Mouse (Mus musculus) embryonic stem cell, embryonic (primary cell): Measurements from ENCODE around the gene Gstm5.
"Not testable (repeated sequence)": the region's sequence is repeated elsewhere in the genome, so short reads cannot be mapped to it uniquely, and the experiment has no call there.

Experiments used
- CTCF ChIA-PET, 4 experiments: fragments of 300-600 bp in 2 of 4; fragments of 350-600 bp in 2 of 4; sonication (Branson Sonifier 250); formaldehyde crosslinking; loops; one replicate each; lab custom pipeline; 2022; ENCODE audit warnings: inconsistent platforms in 2 of 4; lab: Charles Lee
- POLR2A ChIA-PET, 4 experiments: fragments of 300-600 bp in 2 of 4; fragments of 350-600 bp in 2 of 4; sonication (Branson Sonifier 250); formaldehyde crosslinking; loops; one replicate each; lab custom pipeline; 2022; ENCODE audit warnings: antibody characterized with exemption in 4 of 4, inconsistent platforms in 1 of 4; lab: Charles Lee

Gstm5 gene

DNA sequence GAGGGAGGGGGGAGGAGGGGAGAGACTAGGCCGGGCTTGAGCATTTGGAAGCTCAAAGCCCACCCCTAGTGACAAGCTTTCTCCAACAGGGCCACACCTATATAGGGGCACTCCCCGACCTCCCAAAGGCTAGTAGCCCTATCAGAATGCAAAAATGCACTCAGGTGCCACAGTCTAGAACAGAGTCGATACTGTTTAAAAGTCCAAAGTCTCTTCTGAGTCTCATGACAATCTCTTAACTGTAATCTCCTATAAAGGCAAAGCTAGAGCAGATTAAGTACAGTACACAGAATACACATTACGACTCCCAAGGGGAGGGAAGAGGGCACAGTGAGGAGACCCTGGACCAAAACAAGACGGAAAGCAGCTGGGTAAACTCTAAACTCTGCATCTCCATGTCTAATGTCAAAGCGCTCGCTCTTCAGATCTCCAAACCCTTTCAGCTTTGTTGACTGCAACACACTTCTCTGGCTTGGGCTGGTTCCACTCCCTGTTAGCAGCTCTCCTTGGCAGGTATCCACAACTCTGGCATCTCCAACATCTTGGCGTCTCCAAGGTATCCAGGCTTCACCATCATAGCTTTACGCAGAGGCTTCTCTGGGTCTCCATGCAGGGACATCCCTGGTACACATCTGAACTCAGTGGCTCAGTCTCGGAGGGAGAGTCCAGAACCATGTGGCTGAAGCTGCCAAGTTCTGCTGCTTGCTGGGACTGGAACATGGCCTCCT, 30.1 kb upstream of the Gstm5 start:
- POLR2A ChIA-PET: interaction anchor here (0.7 to 2.9 kb wide), 8 partner anchors 38 to 300 kb away, joined by 3 to 14 read pairs (median 6); partner anchors contain the start of genes Gnai3 (in 2 of the 4) and Ahcyl1 (in 1 of the 4)
- CTCF ChIA-PET: interaction anchor here (0.6 to 3.1 kb wide), 34 partner anchors 8 to 1021 kb away, joined by 3 to 52 read pairs (median 5); partner anchors contain the start of genes Gnai3 (in 3 of the 4), Ahcyl1 (in 2 of the 4) and Csf1 (in 1 of the 4)

DNA sequence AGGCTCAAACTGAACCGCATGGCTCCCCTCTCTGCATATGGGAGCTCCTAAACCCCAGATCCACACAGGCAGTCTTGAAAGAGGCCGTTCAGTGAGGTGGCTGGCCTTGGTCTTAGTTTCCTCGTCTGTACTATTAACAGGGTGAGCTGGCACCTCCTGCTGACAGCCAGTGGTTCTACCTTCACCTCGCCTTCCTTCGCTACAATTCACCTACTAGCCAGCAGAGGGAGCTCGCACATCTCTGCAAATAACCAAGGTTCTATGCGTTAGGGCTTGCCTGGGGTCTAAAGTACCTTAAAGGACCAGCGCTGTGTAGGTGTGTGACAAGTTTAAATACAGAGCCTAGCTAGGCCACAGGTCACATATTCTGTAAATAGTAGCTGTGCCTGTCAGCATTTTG, 28.5 kb upstream of the Gstm5 start:
- ChIA-PET CTCF (interaction anchor here (0.6 to 3.1 kb wide), 100 partner anchors 9 to 663 kb away, joined by 3 to 52 read pairs (median 4); partner anchors contain the start of genes Ahcyl1 (in 3 of the 4), Csf1 (in 2 of the 4), Eps8l3 (in 2 of the 4) and Gnai3 (in 2 of the 4)), POLR2A (interaction anchor here in 3 of 4 experiments (0.7 to 2.9 kb wide), 16 partner anchors 10 to 635 kb away, joined by 3 to 14 read pairs (median 4); partner anchors contain the start of genes Ahcyl1 (in 3 of the 3), Gnai3 (in 2 of the 3), Eps8l3 (in 1 of the 3) and Gstm4 (in 1 of the 3))

DNA sequence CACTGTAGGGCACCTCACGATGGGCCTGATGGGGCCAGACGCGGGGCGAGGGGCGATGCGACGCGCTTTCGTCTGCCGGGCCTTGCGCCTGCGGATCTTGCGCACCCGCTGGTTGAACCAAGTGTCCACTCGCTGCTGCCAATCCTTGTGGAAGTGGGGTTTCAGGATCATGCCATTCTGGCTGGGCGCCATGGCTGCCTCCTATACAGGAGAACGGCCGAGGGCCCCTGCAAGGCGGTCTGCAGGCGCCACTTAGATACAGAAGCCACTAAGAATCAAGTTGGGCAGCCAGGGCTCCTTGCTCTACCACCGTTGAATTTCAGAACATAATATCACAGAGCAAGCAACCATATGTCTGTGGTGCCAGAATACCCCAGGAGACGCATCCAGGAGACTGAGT, 27.2 kb upstream of the Gstm5 start:
- CTCF ChIA-PET: interaction anchor here in 3 of 4 experiments (0.5 to 1.8 kb wide), 6 partner anchors 10 to 318 kb away, joined by 3 to 8 read pairs (median 4); no protein-coding TSS in a partner anchor
- POLR2A ChIA-PET: interaction anchor here in 1 of 4 experiments (0.6 to 1.5 kb wide), 3 partner anchors 13 to 174 kb away, joined by 3 to 4 read pairs (median 4); no protein-coding TSS in a partner anchor

DNA sequence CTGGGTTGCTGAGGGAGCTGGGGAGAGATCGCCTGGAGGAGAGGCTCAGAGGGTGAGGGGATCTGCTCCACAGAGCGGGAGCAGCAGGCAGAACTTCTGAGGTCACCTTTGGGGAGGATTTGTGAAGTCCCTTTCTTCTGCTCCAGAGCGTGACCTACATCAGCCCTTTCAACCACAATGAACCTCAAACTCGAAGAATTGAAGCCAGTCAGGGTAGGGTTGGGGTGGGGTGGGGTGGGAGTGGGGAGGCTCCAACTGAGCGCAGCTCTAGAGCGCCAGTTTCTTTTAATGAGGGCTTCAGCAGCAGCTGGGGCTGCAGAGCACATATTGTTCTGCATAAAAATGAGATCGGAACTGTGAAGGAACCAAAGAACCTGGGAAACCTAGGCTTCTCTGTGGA, 26.5 kb upstream of the Gstm5 start:
- POLR2A ChIA-PET: interaction anchor here in 1 of 4 experiments (0.6 to 1.5 kb wide), 4 partner anchors 9 to 174 kb away, joined by 3 to 4 read pairs (median 4); no protein-coding TSS in a partner anchor
- CTCF ChIA-PET: interaction anchor here in 3 of 4 experiments (0.5 to 0.9 kb wide), 4 partner anchors 11 to 605 kb away, joined by 3 to 5 read pairs (median 3); no protein-coding TSS in a partner anchor

DNA sequence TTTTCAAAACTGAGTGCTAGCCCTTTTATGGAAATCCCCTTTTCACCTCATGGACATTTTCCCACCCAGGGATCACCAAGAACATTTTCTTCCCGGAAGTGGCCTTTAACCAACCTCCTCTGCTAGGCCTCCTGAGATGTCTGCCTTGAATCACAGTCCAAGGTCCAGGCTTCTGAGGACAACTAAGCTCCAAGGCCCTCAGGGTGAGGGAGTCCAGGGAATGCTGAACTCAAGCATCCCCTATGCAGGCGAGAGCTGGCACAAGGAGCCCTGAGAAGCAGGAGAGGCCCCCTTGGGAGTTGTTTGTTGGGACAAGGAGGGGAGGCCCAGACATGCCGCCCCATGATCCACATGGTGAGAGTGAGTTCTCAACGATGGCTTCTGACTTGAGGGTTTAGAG, 25.7 kb upstream of the Gstm5 start:
- ChIA-PET POLR2A (no interaction called here), CTCF (interaction anchor here in 2 of 4 experiments (0.6 kb wide), 2 partner anchors 85 to 750 kb away, joined by 3 to 4 read pairs; no protein-coding TSS in a partner anchor)

DNA sequence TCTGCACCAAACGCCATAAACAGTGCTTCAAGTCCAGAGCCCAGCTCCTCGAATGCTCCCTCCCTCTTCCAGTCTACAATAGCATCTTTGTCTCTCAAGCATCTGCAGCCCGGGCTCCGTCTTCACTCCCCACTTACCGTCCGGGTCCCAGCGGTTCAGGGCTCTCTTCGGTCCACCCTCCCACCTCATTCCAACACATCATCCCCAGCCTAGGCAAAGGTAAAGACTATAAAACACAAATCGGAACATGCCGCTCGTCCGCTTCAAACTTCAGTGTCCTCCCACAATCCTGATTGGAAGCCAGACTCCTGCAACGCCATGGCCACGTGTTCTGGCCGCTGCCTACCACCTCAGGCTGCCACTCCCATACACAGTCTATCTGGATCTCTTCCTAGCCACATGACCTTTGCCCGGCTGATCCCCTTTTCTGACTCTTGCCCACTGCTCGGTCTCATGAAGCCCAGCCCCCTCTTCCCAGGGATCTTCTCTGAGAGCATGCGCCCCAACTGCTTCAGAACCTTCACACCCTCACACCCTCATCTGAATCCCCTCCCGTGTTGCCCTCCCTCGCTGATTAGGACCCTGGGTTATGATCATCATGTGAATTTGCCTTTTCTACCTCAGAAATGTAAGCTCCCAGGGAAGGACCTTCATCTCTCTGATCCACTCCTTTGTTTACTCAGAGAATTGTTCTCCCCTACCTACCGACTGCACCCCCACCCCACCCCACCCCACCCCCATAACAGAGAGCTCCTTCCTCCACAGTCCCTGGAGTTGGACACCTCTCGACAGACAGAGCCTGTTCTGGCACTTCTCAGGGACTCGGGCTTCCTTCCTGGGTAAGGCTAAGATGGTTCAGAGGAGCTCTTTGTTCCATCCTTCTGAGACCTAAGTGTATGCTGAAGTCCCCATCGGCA, 22.0 kb upstream of the Gstm5 start:
- CTCF ChIA-PET: interaction anchor here in 2 of 4 experiments (0.6 to 1.0 kb wide), 2 partner anchors 9 to 332 kb away, joined by 3 read pairs; no protein-coding TSS in a partner anchor
- POLR2A ChIA-PET: interaction anchor here in 1 of 4 experiments (0.9 to 1.1 kb wide), 3 partner anchors 13 to 178 kb away, joined by 3 to 4 read pairs (median 3); no protein-coding TSS in a partner anchor

DNA sequence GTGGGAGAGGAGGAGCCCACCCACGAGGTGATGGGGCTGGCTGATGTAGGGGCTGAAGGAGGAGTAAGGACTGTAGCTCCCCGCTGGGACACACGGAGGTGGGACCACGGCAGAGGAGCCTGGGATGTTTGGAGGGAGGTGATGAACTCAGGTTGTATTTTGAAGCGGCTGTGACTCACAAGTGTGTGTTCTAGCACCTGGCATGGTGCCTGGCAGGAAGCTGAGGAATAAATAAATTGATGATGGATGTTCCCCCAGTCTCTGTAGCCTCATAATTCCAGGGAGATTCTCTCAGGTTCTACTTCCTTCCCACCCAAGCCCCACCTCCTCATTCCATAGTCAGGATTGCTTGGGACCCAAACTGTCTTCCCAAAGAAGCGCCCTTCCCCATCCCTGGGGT, 20.4 kb upstream of the Gstm5 start:
- POLR2A ChIA-PET: no interaction called here

DNA sequence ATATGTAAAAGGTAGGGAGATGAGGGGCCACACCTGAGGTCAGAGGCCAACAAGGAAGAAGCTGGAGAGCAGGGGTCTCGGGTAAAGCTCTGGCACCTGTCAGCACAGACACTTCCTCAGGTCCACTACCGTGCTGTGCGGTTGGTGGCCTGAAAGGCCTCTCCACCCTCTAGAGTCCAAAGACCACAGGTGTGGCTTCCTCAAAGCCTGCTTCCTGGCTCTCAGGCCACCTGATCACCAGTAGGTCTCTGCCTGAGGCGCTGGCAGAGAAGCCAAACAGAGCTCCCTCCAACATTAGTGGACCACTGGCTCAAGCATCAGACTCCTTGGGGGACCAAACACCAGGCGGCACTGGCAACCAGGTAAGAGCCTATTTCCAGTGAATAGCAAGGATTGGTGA, 18.6 kb upstream of the Gstm5 start, which contains the start of gene Eps8l3:
TSS of gene Eps8l3 (plus strand) at position 225 of the 400 bp plus-strand sequence.
- CTCF ChIA-PET: interaction anchor here (0.7 to 1.5 kb wide), 5 partner anchors 9 to 13 kb away, joined by 3 to 5 read pairs (median 3); no protein-coding TSS in a partner anchor
- POLR2A ChIA-PET: interaction anchor here in 1 of 4 experiments (1.1 kb wide), 1 partner anchor 10 kb away, joined by 3 read pairs; no protein-coding TSS in a partner anchor

More for the DNA sequence above, 20.4 kb upstream of the Gstm5 start:
- CTCF ChIA-PET: interaction anchor here in 2 of 4 experiments (0.7 to 1.4 kb wide), 2 partner anchors 11 to 1012 kb away, joined by 3 read pairs; no protein-coding TSS in a partner anchor

DNA sequence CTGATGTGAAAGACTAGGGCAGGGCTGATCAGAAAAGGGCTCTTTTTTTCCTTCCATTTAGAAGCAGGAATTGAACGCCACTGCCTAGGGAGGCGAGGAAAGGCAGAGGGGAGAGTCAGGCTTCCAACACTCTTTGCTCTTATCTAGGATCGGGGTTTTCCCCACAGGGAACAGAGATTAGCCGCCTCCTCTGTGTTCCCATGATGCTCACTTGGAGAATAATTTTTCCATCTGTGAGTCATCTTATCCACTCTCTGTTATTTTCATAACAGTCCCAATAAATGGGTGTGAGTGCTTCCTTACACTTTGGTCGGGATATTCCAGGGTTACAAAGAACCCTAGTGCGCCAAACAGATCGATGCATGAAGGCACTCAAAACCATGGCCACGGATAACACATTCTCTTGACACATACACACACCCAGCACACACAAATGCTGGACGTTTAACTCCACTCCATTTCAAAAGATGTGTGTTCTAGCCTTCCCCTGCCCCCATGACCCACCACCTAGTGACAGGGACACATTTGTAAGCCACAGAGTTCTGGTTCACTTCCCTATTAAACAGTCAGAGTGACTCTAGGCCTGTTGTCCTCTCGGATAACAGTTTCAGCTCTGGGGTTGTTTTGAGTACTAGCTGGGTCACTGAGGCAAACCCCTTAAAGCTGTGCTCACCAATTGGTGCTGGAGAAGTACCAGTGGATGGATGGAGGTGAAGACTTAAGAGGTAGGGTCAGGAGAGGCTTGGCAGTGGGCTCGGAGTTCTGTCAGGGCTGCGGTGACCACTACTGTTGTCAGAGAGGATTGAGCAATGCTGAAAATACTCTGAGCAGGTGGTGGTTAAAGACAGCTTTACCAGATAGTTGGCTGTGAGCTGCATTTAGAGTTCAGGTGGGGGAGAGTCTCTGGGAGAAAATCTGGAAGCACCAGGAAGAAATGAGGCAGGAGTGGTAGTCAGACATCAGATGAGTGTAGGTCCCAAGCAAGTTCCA, 17.6 kb upstream of the Gstm5 start:
- POLR2A ChIA-PET: interaction anchor here in 2 of 4 experiments (1.1 kb wide), 2 partner anchors 9 to 11 kb away, joined by 3 read pairs; no protein-coding TSS in a partner anchor

DNA sequence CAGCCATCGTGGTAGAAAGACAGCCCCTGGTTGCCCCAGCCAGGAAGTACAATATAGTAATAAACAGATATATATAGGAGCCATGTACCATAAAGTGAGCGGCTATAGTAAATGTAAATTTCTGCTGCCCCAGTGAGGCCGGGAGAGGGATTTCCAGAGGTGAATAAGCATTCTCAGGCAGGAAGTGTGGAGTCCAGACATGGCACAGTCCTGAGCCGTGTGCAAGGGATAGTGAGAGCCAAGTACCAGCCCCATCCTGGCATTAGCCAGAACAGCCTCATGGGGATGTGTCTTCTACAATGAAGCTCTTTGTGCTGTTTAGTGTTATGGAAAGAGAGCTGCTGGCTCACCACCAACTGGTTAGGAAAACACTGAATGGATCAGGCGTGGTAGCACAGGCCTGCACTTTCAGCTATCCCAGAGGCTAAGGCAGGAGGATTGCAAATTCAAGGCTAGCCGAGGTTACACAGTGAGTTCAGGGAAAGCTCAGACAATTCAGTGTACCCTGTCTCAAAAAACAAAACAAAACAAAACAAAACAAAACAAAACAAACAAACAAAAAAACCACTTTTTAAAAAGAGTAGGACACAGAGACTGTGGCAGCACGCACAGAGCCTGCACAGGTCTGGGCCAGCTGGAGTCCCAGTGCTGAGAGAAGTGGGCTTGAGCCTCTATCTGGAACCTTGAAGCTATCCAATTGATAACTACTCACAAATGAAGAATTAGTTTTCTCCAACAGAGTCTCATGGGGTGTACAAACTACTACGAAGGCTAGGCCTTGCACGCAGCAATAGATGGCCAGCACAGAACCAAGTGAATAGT, 7.7 kb upstream of the Gstm5 start:
- ChIA-PET POLR2A (no interaction called here), CTCF (interaction anchor here in 1 of 4 experiments (1.1 kb wide), 1 partner anchor 21 kb away, joined by 3 read pairs; no protein-coding TSS in a partner anchor)

More for the DNA sequence above, 17.6 kb upstream of the Gstm5 start:
- CTCF ChIA-PET: interaction anchor here in 3 of 4 experiments (1.3 to 1.6 kb wide), 4 partner anchors 11 to 14 kb away, joined by 3 to 5 read pairs (median 4); no protein-coding TSS in a partner anchor

DNA sequence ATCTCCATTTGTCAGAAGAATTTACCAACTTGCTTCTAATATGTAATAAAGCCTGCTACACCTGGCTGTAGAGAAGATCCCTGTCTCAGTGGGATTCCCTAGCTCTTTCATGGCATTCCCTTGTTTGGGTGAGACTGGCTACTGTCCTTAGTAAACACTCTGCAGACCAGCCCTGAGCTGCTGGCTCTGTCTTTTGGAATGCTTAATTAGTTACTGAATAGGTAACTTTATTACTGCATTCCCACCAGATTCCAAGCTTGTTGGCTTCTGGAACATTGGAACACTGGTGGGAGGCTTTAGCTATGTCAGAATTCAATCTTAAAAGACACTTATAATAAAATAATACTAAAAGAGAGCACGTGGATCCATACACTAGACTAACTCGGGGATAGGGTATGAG, 6.4 kb upstream of the Gstm5 start:
- CTCF ChIA-PET, POLR2A ChIA-PET: not testable (repeated sequence)

DNA sequence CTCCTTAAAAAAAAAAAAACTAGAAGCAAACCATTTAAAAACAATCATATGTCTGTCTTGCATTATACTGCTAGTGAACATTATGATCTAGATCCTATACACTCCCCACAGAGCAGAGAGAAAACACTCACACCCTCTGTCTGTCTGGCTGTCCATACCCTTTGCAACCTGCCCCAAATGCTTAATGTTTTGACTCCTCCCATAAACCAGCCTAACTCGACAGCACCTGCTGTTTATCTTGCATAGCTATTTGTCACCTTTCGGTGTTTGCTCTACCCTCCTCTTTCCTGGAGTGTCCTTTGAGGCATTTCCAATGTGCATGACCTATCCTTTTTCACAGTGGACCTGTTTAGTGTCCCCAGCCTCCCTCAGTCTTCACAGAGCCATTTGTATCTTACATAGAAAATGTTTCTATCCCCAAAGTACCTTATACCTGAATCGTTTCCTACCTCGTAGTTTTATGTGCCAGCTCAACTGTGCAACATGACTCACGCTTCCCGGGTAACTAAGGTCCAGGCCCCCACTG, 364 bp upstream of the Gstm5 start:
- ChIA-PET CTCF (interaction anchor here in 1 of 4 experiments (0.6 to 1.8 kb wide), 2 partner anchors 36 to 250 kb away, joined by 3 to 5 read pairs; partner anchors contain the start of genes Gnai3 and Gstm7), POLR2A (interaction anchor here in 1 of 4 experiments (0.8 kb wide), 1 partner anchor 11 kb away, joined by 3 read pairs; no protein-coding TSS in a partner anchor)

DNA sequence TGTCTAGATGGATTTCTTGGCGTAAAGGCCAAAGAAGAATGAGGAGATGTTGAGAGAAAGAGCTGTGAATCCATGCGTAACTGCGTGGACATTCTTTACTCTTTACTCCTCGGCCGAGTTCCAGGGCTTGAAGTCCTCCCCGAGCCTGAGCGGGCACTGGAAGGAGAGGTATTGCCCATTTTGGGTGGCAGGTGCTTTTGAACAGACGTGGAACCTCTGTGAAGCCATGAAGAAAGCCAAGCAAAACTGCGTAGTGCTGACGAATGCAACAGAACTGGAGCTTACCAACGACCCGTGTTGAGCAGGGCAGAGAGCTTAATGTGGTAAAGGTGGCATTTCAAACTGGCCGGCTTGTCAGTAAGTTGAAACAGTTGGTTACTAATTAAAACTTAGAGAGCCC, 3.1 kb downstream of the Gstm5 start:
- ChIA-PET CTCF (interaction anchor here in 3 of 4 experiments (0.6 to 1.4 kb wide), 3 partner anchors 32 to 109 kb away, joined by 3 to 5 read pairs (median 5); partner anchors contain the start of gene Gstm7 (in 1 of the 3)), POLR2A (interaction anchor here in 1 of 4 experiments (0.5 to 1.2 kb wide), 3 partner anchors 22 to 483 kb away, joined by 3 read pairs; no protein-coding TSS in a partner anchor)

DNA sequence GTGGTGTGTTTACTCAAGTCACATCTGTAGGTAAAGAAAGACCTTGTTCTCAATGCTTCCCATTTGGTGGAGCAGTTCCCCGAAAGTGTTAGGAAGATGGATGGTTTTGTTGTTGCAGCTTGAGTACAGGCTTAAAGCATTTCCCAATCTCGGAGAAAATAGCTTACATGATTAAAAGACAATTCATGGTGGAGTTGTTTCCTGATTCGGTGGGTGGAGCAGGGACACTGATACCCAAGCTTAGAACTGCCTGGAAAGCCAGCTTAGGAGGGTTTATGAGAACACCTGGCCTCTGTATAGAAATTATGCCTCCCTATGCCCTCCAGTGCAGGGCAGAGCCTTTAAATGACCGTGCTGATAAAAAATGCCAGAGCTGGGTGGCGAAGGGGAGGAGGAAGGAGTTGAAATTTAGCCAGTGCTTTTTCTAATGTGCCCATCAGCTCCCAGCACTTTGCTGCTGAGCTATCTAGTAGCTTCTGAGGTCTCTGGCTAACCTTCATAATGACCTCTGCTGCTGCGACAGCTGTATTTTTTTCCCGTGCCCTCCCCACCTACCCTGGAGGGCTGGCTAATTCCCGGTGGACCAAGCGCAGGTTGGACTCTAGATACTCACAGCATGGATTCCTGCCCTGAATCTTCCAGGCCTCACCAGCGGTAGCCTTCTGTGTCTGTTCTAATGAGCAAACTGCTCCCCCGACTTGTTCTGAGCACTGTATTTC, 5.5 kb downstream of the Gstm5 start:
- POLR2A ChIA-PET: interaction anchor here in 1 of 4 experiments (0.9 kb wide), 1 partner anchor 30 kb away, joined by 3 read pairs; the partner anchor contains the start of gene Gstm7
- CTCF ChIA-PET: no interaction called here
